Mouse (Mus musculus) frontal cortex, adult 2 months (tissue): ENCODE measurements around the gene Cops7b. TPM values are rescaled to one million over a fixed set of nuclear protein-coding genes. Genes with fewer than 3 reads are reported as not detected.
A peak's percentile ranks its signal among the peaks of the same experiment; 100 is the strongest.

Experiments used
- DNase-seq, 2 experiments: peaks; one replicate each; pipeline ENCODE4 v3.0.0; 2022; ENCODE audit warnings: low spot score in 1 of 2; ENCODE audit errors: extremely low spot score in 1 of 2
- polyA plus RNA-seq: library from polyadenylated mRNA; depleted of rRNA; stranded (reverse); fragments of >200 nt; gene quantifications from 2 replicates; pipeline ENCODE4 v1.2.3, GENCODE M21; 2012; rRNA removed

Cops7b gene
- polyA plus RNA-seq, 1 experiment, result 34.7 TPM

- DNase-seq, result peak; percentile 49 to 87
These were observed 67.6 kb downstream of the Cops7b start for GRCm38 (mm10) chr1:86650272-86650671.

- DNase-seq, result no peak
These were observed 70.0 kb downstream of the Cops7b start for GRCm38 (mm10) chr1:86652675-86653074.

- DNase-seq, result no peak
These were observed 74.4 kb downstream of the Cops7b start for GRCm38 (mm10) chr1:86657071-86657470.

Other genes with a start within 250 kb of the Cops7b start
- gene Ncl, start 223.5 kb upstream of the Cops7b start, polyA plus RNA-seq, result 153 and 154 TPM in 2 replicates
- gene Nmur1, start 156.7 kb upstream of the Cops7b start, polyA plus RNA-seq, result 0.38 and 0.54 TPM in 2 replicates
- not detected in 2 replicates for gene Tex44, start 156.6 kb upstream of the Cops7b start, polyA plus RNA-seq
- 707 and 751 TPM in 2 replicates for gene Ptma, start 56.2 kb upstream of the Cops7b start, polyA plus RNA-seq
- 66.1 and 72.3 TPM in 2 replicates for gene Pde6d, start 275 bp upstream of the Cops7b start, polyA plus RNA-seq
- gene Nppc, start 87.7 kb downstream of the Cops7b start, polyA plus RNA-seq, result 6.8 and 11.4 TPM in 2 replicates
- gene Dis3l2, start 120.9 kb downstream of the Cops7b start, polyA plus RNA-seq, result 21.7 and 22.7 TPM in 2 replicates